Mouse (Mus musculus) CD4-positive helper T cell, adult 2 months (primary cell): ENCODE results near the gene Stk32c.

ENCODE experiments used
- DNase-seq: peaks from one replicate; pipeline ENCODE4 v3.0.0-alpha.2; 2012; ENCODE audit warnings: low read depth, missing footprints, low spot score

The Stk32c gene

GRCm38 (mm10) chr7:139145891-139146290 is 67.2 kb downstream of the Stk32c start:
- DNase-seq, result no peak

- no peak for DNase-seq
Observed at GRCm38 (mm10) chr7:139143785-139144184, 69.3 kb downstream of the Stk32c start.

GRCm38 (mm10) chr7:139139921-139140461 is 73.1 kb downstream of the Stk32c start:
- no peak for DNase-seq

GRCm38 (mm10) chr7:139136906-139137491 is 76.1 kb downstream of the Stk32c start:
- no peak for DNase-seq

GRCm38 (mm10) chr7:139135236-139135635 is 77.9 kb downstream of the Stk32c start:
- no peak for DNase-seq

GRCm38 (mm10) chr7:139133446-139133845 is 79.7 kb downstream of the Stk32c start:
- no peak for DNase-seq

GRCm38 (mm10) chr7:139131538-139131937 is 81.6 kb downstream of the Stk32c start:
- no peak for DNase-seq

GRCm38 (mm10) chr7:139130361-139130760 is 82.7 kb downstream of the Stk32c start:
- peak; percentile 50 for DNase-seq

GRCm38 (mm10) chr7:139128994-139129393 is 84.1 kb downstream of the Stk32c start:
- peak; percentile 53 for DNase-seq

GRCm38 (mm10) chr7:139126549-139126948 is 86.6 kb downstream of the Stk32c start:
- no peak for DNase-seq

GRCm38 (mm10) chr7:139125881-139126280 is 87.2 kb downstream of the Stk32c start:
- no peak for DNase-seq

- DNase-seq, result no peak
Observed at GRCm38 (mm10) chr7:139119775-139120153, 93.3 kb downstream of the Stk32c start.

GRCm38 (mm10) chr7:139119152-139119774 is 93.8 kb downstream of the Stk32c start:
- peak; percentile 57 for DNase-seq

- DNase-seq, result no peak
Observed at GRCm38 (mm10) chr7:139107908-139108650, 105.0 kb downstream of the Stk32c start.

GRCm38 (mm10) chr7:139105705-139106104 is 107.4 kb downstream of the Stk32c start:
- no peak for DNase-seq

- no peak for DNase-seq
Observed at GRCm38 (mm10) chr7:139105076-139105475, 108.0 kb downstream of the Stk32c start.

- no peak for DNase-seq
Observed at GRCm38 (mm10) chr7:139103960-139104381, 109.1 kb downstream of the Stk32c start.

GRCm38 (mm10) chr7:139101826-139102225 is 111.3 kb downstream of the Stk32c start:
- DNase-seq, result no peak

GRCm38 (mm10) chr7:139101286-139101804 is 111.8 kb downstream of the Stk32c start:
- no peak for DNase-seq

GRCm38 (mm10) chr7:139100531-139101095 is 112.5 kb downstream of the Stk32c start:
- no peak for DNase-seq

GRCm38 (mm10) chr7:139096399-139096798 is 116.7 kb downstream of the Stk32c start:
- no peak for DNase-seq

GRCm38 (mm10) chr7:139095282-139095681 is 117.8 kb downstream of the Stk32c start:
- no peak for DNase-seq
